Mouse (Mus musculus): ENCODE results near the gene Aunip.

- TF ChIP-seq CTCF (IDR thresholded peaks at IDR 0.05; ENCODE audit: insufficient read depth, low read depth, low read length) (no peak), POLR2A (IDR thresholded peaks at IDR 0.05; ENCODE audit: insufficient read depth, low read depth, low read length) (no peak)
Measured at GRCm38 (mm10) chr4:134534124-134534886, 23.5 kb downstream of the Aunip start.
